Mouse (Mus musculus) kidney, postnatal 0 days (tissue): Measurements from ENCODE around the gene Pdxp. TPM values are rescaled to one million over a fixed set of nuclear protein-coding genes. Genes with fewer than 3 reads are reported as not detected.
A peak's percentile ranks its signal among the peaks of the same experiment; 100 is the strongest.

ENCODE experiments used
- ATAC-seq: fragments of 200-750 bp; cut with Nextera tagmentation; replicated peaks from 2 replicates; pipeline ENCODE4 v1.8.0; 2017; ENCODE audit warnings: low read depth, moderate number of reproducible peaks, moderate TSS enrichment, moderate library complexity; ENCODE audit not compliant: low FRiP score
- DNase-seq: peaks from one replicate; pipeline ENCODE4 v3.0.0-alpha.2; 2016; ENCODE audit warnings: low spot score
- H3K27ac ChIP-seq: fragments of 300-500 bp; sonication (generic); 2 replicates; pipeline ENCODE4 v1.5.1; 2014; ENCODE audit warnings: mild to moderate bottlenecking
- H3K27me3 ChIP-seq: fragments of 300-500 bp; sonication (generic); 2 replicates; pipeline ENCODE4 v1.6.1; 2014; ENCODE audit warnings: low read length, mixed read lengths; ENCODE audit not compliant: insufficient read depth
- H3K36me3 ChIP-seq: fragments of 300-500 bp; sonication (generic); 2 replicates; pipeline ENCODE4 v1.6.1; 2014; ENCODE audit warnings: low read length, mixed read lengths; ENCODE audit not compliant: insufficient read depth
- H3K4me1 ChIP-seq: fragments of 300-500 bp; sonication (generic); replicated peaks from 2 replicates; pipeline ENCODE4 v1.6.1; 2014; ENCODE audit warnings: antibody characterized with exemption, low read length, mixed read lengths; ENCODE audit not compliant: insufficient read depth
- H3K4me2 ChIP-seq: fragments of 300-500 bp; sonication (generic); 2 replicates; pipeline ENCODE4 v1.6.1; 2014; ENCODE audit warnings: mild to moderate bottlenecking, low read length, moderate library complexity, mixed read lengths
- H3K4me3 ChIP-seq: fragments of 300-500 bp; sonication (generic); replicated peaks from 2 replicates; pipeline ENCODE4 v1.5.1; 2014; ENCODE audit warnings: low read depth, low read length
- H3K9ac ChIP-seq: fragments of 300-500 bp; sonication (generic); 2 replicates; pipeline ENCODE4 v1.6.1; 2014; ENCODE audit warnings: low read depth, low read length
- H3K9me3 ChIP-seq: fragments of 300-500 bp; sonication (generic); replicated peaks from 2 replicates; pipeline ENCODE4 v1.6.1; 2016; ENCODE audit warnings: low read length, inconsistent platforms, mixed read lengths
- CTCF ChIP-seq: IDR thresholded peaks from 2 replicates; pipeline ENCODE4 v1.5.1; 2016; ENCODE audit warnings: antibody characterized with exemption, low read depth, mild to moderate bottlenecking, moderate library complexity
- WGBS: fragments of 180-500 bp; shearing (Covaris S2); extraction: QIAGEN DNeasy Blood & Tissue Kit; methylation state at CpG from one replicate; pipeline ENCODE4 v1.1.7; 2014; 5-methylcytosine and 5-hydroxymethylcytosine counted together
- microRNA-seq: library from miRNA; unstranded; fragments of <30 nt; microRNA quantifications from one replicate; pipeline ENCODE4, GENCODE M21; 2016
- polyA plus RNA-seq: library from polyadenylated mRNA; unstranded; fragments of >200 nt; fragmentation: Nextera tagmentation; extraction: Ambion mirVana; gene quantifications from 2 replicates; pipeline ENCODE4 v1.2.1, GENCODE M21; 2015

Pdxp gene
- polyA plus RNA-seq, 1 experiment from 2014 or later = 7.1 TPM

DNA sequence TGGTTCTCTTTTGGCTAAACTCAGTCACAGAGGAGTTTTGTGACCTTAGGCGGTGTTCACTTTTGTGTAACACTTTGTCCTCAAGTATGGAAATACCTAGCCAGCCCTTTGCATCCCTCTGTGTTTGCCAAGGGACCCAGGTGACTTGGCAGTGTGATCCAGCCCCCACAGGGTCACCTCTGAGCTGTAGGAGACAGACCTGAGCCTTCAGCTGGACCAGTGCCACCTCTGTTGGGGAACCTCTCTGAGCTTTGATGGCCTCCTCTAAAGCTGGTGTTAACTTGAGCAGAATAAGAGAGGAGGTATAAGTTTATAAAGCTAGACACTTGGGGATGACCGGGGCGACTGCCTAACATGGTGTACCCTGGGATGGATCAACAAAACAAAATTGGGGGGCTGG lies 35.2 kb downstream of the Pdxp start:
- peaks cover 7% of the 10 kb centered on the region; the same call in 1 of the 2 replicates for H3K4me1 ChIP-seq
- no peak for DNase-seq
- H3K9ac ChIP-seq = no peak overlapping the region
- no peak overlapping the region for H3K27ac ChIP-seq
- no peaks in the 10 kb centered on the region for H3K9me3 ChIP-seq
- WGBS = 99% methylated on average over 3 of the region's 3 CpGs
- no peak overlapping the region for H3K4me2 ChIP-seq
- no peaks in the 10 kb centered on the region for H3K36me3 ChIP-seq
- ATAC-seq = no peak
- no peaks in the 10 kb centered on the region for H3K27me3 ChIP-seq
- H3K4me3 ChIP-seq = no peak overlapping the region
- no peak for TF ChIP-seq CTCF

DNA sequence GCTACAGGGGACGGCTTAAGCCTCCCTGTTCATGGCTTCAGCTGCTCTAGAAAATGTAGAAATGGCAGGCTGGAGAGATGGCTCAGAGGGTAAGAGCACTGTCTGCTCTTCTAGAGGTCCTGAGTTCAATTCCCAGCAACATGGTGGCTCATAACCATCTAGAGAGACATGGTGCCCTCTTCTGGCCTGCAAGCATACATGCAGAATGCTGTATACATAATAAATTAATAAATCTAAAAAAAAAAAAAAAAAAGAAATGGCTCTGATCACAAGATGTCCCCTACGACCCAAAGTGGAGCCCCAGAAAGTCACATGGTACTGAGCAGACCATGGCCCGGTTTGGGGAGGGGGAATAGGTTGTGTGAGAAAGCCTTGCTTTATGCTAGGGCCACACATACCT lies 41.9 kb downstream of the Pdxp start:
- Histone ChIP-seq H3K9me3 (no peaks in the 10 kb centered on the region), H3K27me3 (no peaks in the 10 kb centered on the region), H3K36me3 (no peaks in the 10 kb centered on the region), H3K4me3 (no peak overlapping the region), H3K4me2 (no peak overlapping the region), H3K9ac (no peak overlapping the region), H3K27ac (no peak overlapping the region), H3K4me1 (peaks cover 9% of the 10 kb centered on the region; the same call in 1 of the 2 replicates)
- TF ChIP-seq CTCF = 0 out of 2 replicates have a peak, but pooled peaks have one; percentile 18
- 71% methylated on average over 3 of the region's 3 CpGs for WGBS
- no peak for ATAC-seq
- DNase-seq = no peak

DNA sequence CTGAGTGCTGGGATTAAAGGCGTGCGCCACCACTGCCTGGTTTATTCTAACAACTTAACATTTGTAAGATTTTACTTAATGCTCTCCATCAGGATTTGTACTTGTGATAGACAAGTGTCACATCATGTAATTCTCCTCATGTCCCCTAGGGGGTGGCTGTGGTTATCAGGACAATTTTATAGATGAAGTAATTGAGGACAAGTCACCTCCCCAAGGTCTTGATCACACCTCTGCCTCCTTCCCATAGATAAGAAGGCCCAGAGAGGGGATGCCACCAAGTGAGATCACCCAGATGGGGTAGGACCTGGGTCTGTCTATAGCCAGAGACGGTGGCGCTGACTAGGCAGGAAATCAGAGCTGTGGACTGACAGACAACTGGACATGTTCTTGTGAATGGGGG lies 42.6 kb downstream of the Pdxp start:
- Histone ChIP-seq H3K4me2 (no peak overlapping the region), H3K4me3 (no peak overlapping the region), H3K27ac (no peak overlapping the region), H3K27me3 (no peaks in the 10 kb centered on the region), H3K4me1 (peaks cover 9% of the 10 kb centered on the region; the same call in 1 of the 2 replicates), H3K36me3 (no peaks in the 10 kb centered on the region), H3K9me3 (no peaks in the 10 kb centered on the region), H3K9ac (no peak overlapping the region)
- DNase-seq (peak; percentile 37), ATAC-seq (no peak)
- WGBS = 75% methylated on average over 4 of the region's 4 CpGs
- TF ChIP-seq CTCF = peak; percentile 56

DNA sequence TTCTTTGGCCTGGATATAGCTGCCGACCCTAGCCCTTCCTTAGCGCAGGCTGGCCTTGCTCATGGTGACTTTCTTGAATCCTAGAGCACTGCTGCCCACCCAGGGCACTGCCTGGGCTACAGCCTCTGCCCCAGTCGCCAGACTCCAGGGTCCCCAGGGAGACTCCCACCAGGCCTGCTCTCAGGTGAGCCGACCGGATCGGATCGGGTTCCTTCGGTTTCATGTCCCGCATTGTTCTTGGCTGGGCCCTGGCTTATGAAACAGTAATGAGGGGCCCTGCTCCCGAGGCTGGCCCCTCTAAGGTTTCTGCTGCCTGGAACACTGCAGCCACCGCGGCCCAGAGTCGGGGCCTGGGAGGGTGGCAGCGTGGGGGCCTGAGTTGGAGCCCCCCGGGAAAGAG lies 43.3 kb downstream of the Pdxp start:
- H3K27ac ChIP-seq = peak overlapping the region; percentile 42
- no peak overlapping the region for H3K4me3 ChIP-seq
- TF ChIP-seq CTCF = no peak
- H3K4me1 ChIP-seq = peaks cover 9% of the 10 kb centered on the region; the same call in 1 of the 2 replicates
- peak; percentile 21 for DNase-seq
- H3K27me3 ChIP-seq = no peaks in the 10 kb centered on the region
- no peaks in the 10 kb centered on the region for H3K9me3 ChIP-seq
- peak overlapping the region; percentile 13; the same call in 1 of the 2 replicates for H3K4me2 ChIP-seq
- H3K9ac ChIP-seq = 0 out of 2 replicates have a peak overlapping the region, but pooled peaks have one; percentile 31
- H3K36me3 ChIP-seq = no peaks in the 10 kb centered on the region
- ATAC-seq = no peak
- WGBS = 28% methylated on average over 15 of the region's 15 CpGs

DNA sequence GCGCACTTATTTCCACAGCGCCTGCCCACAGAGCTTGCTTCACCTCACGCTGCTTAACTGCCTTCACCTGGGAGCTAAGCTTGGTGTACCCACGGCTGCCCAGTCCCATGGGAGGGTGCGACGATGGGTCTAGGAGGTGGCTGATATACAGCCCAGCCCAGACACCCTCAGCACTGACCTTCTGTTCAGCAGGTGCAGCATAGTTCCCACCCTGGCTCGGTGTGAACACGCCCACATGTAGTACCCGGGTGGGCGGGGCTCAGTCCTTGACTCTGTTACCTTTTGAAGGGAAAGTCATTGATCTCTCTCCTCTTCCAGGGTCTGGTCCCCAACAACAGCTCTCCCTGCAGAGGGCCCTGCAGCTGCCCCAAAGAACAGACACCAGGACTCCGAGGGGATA lies 45.8 kb downstream of the Pdxp start:
- ATAC-seq = no peak
- TF ChIP-seq CTCF = no peak
- Histone ChIP-seq H3K4me1 (peaks cover 9% of the 10 kb centered on the region; the same call in 1 of the 2 replicates), H3K4me2 (no peak overlapping the region), H3K9ac (no peak overlapping the region), H3K4me3 (no peak overlapping the region), H3K9me3 (no peaks in the 10 kb centered on the region), H3K27ac (no peak overlapping the region), H3K27me3 (no peaks in the 10 kb centered on the region), H3K36me3 (no peaks in the 10 kb centered on the region)
- WGBS = 80% methylated on average over 11 of the region's 11 CpGs
- no peak for DNase-seq

DNA sequence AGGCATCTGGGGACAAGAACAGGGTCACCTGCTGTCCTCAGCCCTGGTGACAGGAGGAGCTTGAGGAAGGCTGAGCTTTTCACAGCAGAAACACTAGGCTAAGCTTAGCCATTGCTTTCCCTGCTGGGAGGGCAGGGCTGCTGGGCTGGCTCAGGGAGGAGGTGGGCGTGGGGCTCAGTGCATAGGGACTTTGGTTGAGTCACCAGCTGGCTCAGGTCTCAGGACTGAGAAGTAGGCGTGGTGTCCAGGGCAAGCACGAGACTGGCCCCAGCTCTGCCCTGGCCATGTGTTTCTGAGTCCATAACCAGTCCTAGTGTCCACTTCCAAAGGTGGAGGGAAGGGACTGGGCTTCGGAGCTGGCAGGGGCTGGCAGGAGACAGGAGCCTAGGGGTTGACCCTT lies 46.4 kb downstream of the Pdxp start:
- Histone ChIP-seq H3K4me2 (no peak overlapping the region), H3K4me3 (no peak overlapping the region), H3K27me3 (no peaks in the 10 kb centered on the region), H3K27ac (no peak overlapping the region), H3K9me3 (no peaks in the 10 kb centered on the region), H3K4me1 (peaks cover 9% of the 10 kb centered on the region; the same call in 1 of the 2 replicates), H3K36me3 (no peaks in the 10 kb centered on the region), H3K9ac (no peak overlapping the region)
- TF ChIP-seq CTCF = no peak
- WGBS = 72% methylated on average over 4 of the region's 4 CpGs
- no peak for ATAC-seq
- no peak for DNase-seq

- DNase-seq (peak; percentile 85), ATAC-seq (peak; percentile 82)
- Histone ChIP-seq H3K27ac (no peak overlapping the region), H3K9me3 (no peaks in the 10 kb centered on the region), H3K4me3 (no peak overlapping the region), H3K9ac (no peak overlapping the region), H3K36me3 (no peaks in the 10 kb centered on the region), H3K27me3 (no peaks in the 10 kb centered on the region), H3K4me1 (no peaks in the 10 kb centered on the region), H3K4me2 (no peak overlapping the region)
- TF ChIP-seq CTCF = peak; percentile 85
- 22% methylated on average over 2 of the region's 2 CpGs for WGBS
Measured at GRCm38 (mm10) chr15:78962885-78963284, 49.2 kb downstream of the Pdxp start.

Small RNA genes within 50 kb of the gene (microRNA-seq; reads per million reads assigned to microRNA genes)
- not detected for gene Mir6955

Other genes with a start within 250 kb of the Pdxp start
- gene Elfn2, start 195.1 kb upstream of the Pdxp start, polyA plus RNA-seq = 0.10 and 0.13 TPM in 2 replicates
- gene Mfng, start 140.4 kb upstream of the Pdxp start, polyA plus RNA-seq = 18.8 and 18.9 TPM in 2 replicates
- gene Card10, start 110.9 kb upstream of the Pdxp start, polyA plus RNA-seq = 8.2 and 9.2 TPM in 2 replicates
- gene Cdc42ep1, start 71.3 kb upstream of the Pdxp start, polyA plus RNA-seq = 51.4 and 57.1 TPM in 2 replicates
- 0.91 and 1.2 TPM in 2 replicates for gene Lgals2, start 58.4 kb upstream of the Pdxp start, polyA plus RNA-seq
- gene Gga1, start 36.7 kb upstream of the Pdxp start, polyA plus RNA-seq = 41.5 and 42.8 TPM in 2 replicates
- 0.30 TPM in 1 of 2 replicates, not detected in the other for gene Gm49510, start 14.3 kb upstream of the Pdxp start, polyA plus RNA-seq
- gene Sh3bp1, start 14.2 kb upstream of the Pdxp start, polyA plus RNA-seq = 19.6 and 24.6 TPM in 2 replicates
- 576 and 592 TPM in 2 replicates for gene Lgals1, start 12.8 kb downstream of the Pdxp start, polyA plus RNA-seq
- 43.8 and 46.8 TPM in 2 replicates for gene Nol12, start 21.0 kb downstream of the Pdxp start, polyA plus RNA-seq
- gene Triobp, start 33.8 kb downstream of the Pdxp start, polyA plus RNA-seq = 30.5 and 33.0 TPM in 2 replicates
- gene H1f0, start 114.5 kb downstream of the Pdxp start, polyA plus RNA-seq = 522 and 524 TPM in 2 replicates
- 0.13 and 0.24 TPM in 2 replicates for gene Galr3, start 128.0 kb downstream of the Pdxp start, polyA plus RNA-seq
- gene Ankrd54, start 149.0 kb downstream of the Pdxp start, polyA plus RNA-seq = 42.5 and 42.6 TPM in 2 replicates
- gene Eif3l, start 161.3 kb downstream of the Pdxp start, polyA plus RNA-seq = 199 and 218 TPM in 2 replicates
- 5.9 and 6.6 TPM in 2 replicates for gene Micall1, start 195.0 kb downstream of the Pdxp start, polyA plus RNA-seq
- gene Polr2f, start 227.1 kb downstream of the Pdxp start, polyA plus RNA-seq = 314 and 321 TPM in 2 replicates
- gene 1700088E04Rik, start 227.3 kb downstream of the Pdxp start, polyA plus RNA-seq = 12.9 and 15.2 TPM in 2 replicates